Mouse (Mus musculus) heart, embryonic 14.5 days (tissue): Measurements from ENCODE around the gene Ptpn11. TPM values are rescaled to one million over a fixed set of nuclear protein-coding genes. Genes with fewer than 3 reads are reported as not detected.

Experiments used
- ATAC-seq: fragments of 200-750 bp; cut with Nextera tagmentation; 2 replicates; pipeline ENCODE4 v1.8.0; 2017; ENCODE audit warnings: low read depth, moderate TSS enrichment; ENCODE audit not compliant: insufficient number of reproducible peaks, insufficient read depth, low FRiP score
- H3K27ac ChIP-seq, 2 experiments: fragments of 200-500 bp in 1 of 2; fragments of 300-500 bp in 1 of 2; sonication (generic) in 1 of 2; replicated peaks in 1 of 2; 2 replicates each; pipeline ENCODE4 v1.5.1; 2012 to 2014; ENCODE audit warnings: low read depth in 2 of 2, low read length in 2 of 2, control low read depth in 1 of 2, mild to moderate bottlenecking in 1 of 2, mixed read lengths in 1 of 2; ENCODE audit not compliant: control insufficient read depth in 1 of 2, insufficient read depth in 1 of 2
- H3K27me3 ChIP-seq: fragments of 300-500 bp; sonication (generic); 2 replicates; pipeline ENCODE4 v1.6.1; 2014; ENCODE audit warnings: mild to moderate bottlenecking, low read length, control low read depth; ENCODE audit not compliant: control insufficient read depth, insufficient read depth
- H3K36me3 ChIP-seq: fragments of 300-500 bp; sonication (generic); 2 replicates; pipeline ENCODE4 v1.6.1; 2014; ENCODE audit warnings: mild to moderate bottlenecking, control low read depth, low read length, mixed read lengths; ENCODE audit not compliant: control insufficient read depth, insufficient read depth
- H3K4me1 ChIP-seq, 2 experiments: fragments of 200-500 bp in 1 of 2; fragments of 300-500 bp in 1 of 2; sonication (generic) in 1 of 2; 2 replicates each; pipeline ENCODE4 v1.6.1; 2012 to 2014; ENCODE audit warnings: low read length in 2 of 2, control low read depth in 1 of 2, mixed read lengths in 1 of 2; ENCODE audit not compliant: control insufficient read depth in 2 of 2, insufficient read depth in 2 of 2
- H3K4me2 ChIP-seq: fragments of 300-500 bp; sonication (generic); 2 replicates; pipeline ENCODE4 v1.6.1; 2014; ENCODE audit warnings: mild to moderate bottlenecking, low read length
- H3K4me3 ChIP-seq, 2 experiments: fragments of 200-500 bp in 1 of 2; fragments of 300-500 bp in 1 of 2; sonication (generic) in 1 of 2; 2 replicates each; pipeline ENCODE4 v1.5.1; 2012 to 2014; ENCODE audit warnings: low read length in 2 of 2, mild to moderate bottlenecking in 2 of 2, control low read depth in 1 of 2, low read depth in 1 of 2, moderate library complexity in 1 of 2; ENCODE audit not compliant: control insufficient read depth in 1 of 2, insufficient read depth in 1 of 2
- H3K9ac ChIP-seq: fragments of 300-500 bp; sonication (generic); 2 replicates; pipeline ENCODE4 v1.6.1; 2014; ENCODE audit warnings: mild to moderate bottlenecking, low read length
- H3K9me3 ChIP-seq: fragments of 300-500 bp; sonication (generic); 2 replicates; pipeline ENCODE4 v1.6.1; 2016; ENCODE audit warnings: low read length, control low read depth; ENCODE audit not compliant: control insufficient read depth
- WGBS: fragments of 180-500 bp; shearing (Covaris S2); extraction: QIAGEN DNeasy Blood & Tissue Kit; methylation state at CpG from one replicate; pipeline ENCODE4 v1.1.7; 2014; 5-methylcytosine and 5-hydroxymethylcytosine counted together
- polyA plus RNA-seq: library from polyadenylated mRNA; unstranded; fragments of >200 nt; fragmentation: Nextera tagmentation; extraction: Ambion mirVana; gene quantifications from 2 replicates; pipeline ENCODE4 v1.2.1, GENCODE M21; 2014

Gene Ptpn11
- polyA plus RNA-seq, 1 experiment from 2014 or later, result 25.6 TPM

DNA sequence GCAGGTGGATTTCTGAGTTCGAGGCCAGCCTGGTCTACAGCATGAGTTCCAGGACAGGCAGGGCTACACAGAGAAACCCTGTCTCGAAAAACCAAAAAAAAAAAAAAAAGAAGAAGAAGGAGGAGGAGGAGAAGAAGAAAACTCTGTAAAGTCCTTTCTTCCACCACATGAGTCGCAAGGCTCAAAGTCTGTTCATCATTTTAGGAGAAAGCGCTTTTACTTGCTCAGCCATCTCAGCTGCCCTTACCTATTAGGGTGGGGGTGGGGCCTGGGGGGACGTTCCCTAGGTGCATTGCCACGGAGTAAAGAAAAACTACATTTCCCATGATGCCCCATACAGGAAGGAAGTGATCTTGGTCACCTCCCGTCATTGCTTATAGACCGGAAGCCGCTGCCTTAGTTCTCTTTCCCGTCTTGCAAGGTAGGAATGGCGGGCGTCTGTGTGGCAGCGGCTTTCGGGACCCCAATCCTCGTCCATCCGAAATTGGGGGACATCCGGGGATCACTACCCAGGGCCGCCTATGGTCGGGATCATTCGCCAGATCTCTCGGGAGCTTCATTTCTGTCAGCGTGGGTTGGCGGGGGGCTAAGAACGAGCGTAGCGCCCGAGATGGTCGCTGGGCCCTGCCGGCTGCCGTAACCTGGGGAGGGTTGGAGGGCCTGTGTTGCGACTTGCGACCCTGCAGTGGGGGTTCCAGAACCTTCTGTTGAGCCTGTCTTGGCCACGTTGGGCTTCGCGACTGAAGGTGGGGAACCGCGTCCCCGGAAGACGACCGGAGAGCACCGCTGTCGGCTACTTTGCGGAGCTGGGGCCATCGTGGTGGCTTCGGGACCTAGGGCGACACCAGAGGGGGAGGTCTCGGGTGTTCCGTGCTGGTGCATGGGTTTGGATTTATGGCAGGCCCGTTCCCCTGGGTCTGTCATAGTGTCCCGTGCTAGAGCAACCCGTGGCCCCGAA is 13.2 kb upstream of the Ptpn11 start, which contains the start of gene Rpl6:
TSS of gene Rpl6 (plus strand) at position 350 of the 958 bp plus-strand sequence.
- H3K4me2 ChIP-seq, result peak within 1 kb of the TSS; percentile 84
- ATAC-seq, result peak; percentile 81
- H3K27me3 ChIP-seq, result no peaks in the 10 kb centered on the region
- peaks cover 41% of the 10 kb centered on the region for H3K36me3 ChIP-seq
- 2% methylated on average over 52 of the region's 52 CpGs for WGBS
- H3K4me3 ChIP-seq, result peak within 1 kb of the TSS; percentile 84 to 90
- peak within 1 kb of the TSS; percentile 59 to 73 for H3K27ac ChIP-seq
- peak within 1 kb of the TSS; percentile 99 for H3K9ac ChIP-seq
- H3K4me1 ChIP-seq, result peaks cover 6 to 18% of the 10 kb centered on the region in 2 experiments
- no peaks in the 10 kb centered on the region for H3K9me3 ChIP-seq

DNA sequence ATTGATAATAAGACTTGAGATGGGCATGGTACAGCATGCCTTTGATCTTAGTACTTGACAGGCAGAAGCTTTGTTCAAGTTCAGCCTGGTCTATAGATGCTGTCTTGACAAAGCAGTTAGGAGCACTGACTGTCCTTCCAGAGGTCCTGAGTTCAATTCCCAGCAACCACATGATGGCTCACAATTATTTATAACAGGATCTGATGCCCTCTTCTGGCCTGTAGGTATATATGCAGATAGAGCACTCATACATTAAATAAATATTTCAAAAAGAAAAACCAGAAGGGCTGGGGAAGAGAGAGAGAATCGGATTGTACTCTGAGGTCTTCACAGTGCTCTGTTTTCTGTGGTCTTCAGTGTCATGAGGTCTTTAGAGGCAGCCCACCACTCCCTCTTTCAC is 11.3 kb upstream of the Ptpn11 start:
- Histone ChIP-seq H3K27me3 (no peaks in the 10 kb centered on the region), H3K4me3 (no peak overlapping the region), H3K36me3 (peaks cover 21% of the 10 kb centered on the region), H3K27ac (no peak overlapping the region), H3K9ac (no peak overlapping the region), H3K9me3 (no peaks in the 10 kb centered on the region), H3K4me2 (no peak overlapping the region), H3K4me1 (peaks cover 6 to 16% of the 10 kb centered on the region in 2 experiments)
- 79% methylated on average over 1 of the region's 1 CpGs for WGBS
- no peak for ATAC-seq

DNA sequence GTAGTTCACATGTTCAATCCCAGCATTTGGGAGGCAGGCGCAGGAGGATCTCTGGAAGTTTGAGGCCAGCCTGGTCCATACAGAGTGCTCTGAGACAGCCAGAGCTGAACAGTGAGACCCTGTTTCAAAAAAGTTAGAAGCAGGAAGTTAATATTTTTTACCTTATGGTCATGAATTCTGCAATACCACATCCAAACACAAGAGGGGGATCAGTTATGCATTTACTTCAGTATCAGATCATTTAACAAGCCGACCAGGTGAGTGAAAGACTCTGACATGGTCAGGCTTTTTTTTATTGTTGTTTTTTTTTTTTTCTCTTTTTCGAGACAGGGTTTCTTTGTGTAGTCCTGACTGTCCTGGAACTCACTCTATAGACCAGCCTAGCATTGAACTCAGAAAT is 10.5 kb upstream of the Ptpn11 start:
- no peak overlapping the region for H3K4me2 ChIP-seq
- no peaks in the 10 kb centered on the region for H3K27me3 ChIP-seq
- H3K27ac ChIP-seq, result no peak overlapping the region
- H3K4me1 ChIP-seq, result peaks cover 6 to 13% of the 10 kb centered on the region in 2 experiments
- H3K9me3 ChIP-seq, result no peaks in the 10 kb centered on the region
- H3K4me3 ChIP-seq, result no peak overlapping the region
- H3K36me3 ChIP-seq, result peaks cover 14% of the 10 kb centered on the region
- no peak for ATAC-seq
- H3K9ac ChIP-seq, result no peak overlapping the region
- WGBS, result 55% methylated on average over 3 of the region's 3 CpGs

DNA sequence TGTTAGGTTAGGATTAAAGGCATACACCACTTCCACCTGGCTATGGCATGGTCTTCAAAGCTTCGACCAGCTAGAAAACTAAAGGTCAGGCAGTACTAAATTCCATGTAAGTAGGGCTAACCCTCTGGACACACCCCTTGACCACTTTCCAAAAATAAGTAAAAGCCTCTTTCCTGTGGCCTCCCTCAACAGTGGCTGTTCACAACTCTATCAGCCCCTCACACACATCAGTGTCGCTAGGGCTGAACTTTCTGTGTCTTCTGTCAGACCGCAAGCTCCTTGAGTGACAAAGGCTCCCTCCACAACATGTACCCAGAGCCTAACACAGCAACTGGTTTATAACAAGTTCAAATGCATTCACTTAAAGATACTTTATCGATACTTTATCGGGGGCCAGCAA is 7.2 kb upstream of the Ptpn11 start:
- no peak for ATAC-seq
- 63% methylated on average over 5 of the region's 5 CpGs for WGBS

DNA sequence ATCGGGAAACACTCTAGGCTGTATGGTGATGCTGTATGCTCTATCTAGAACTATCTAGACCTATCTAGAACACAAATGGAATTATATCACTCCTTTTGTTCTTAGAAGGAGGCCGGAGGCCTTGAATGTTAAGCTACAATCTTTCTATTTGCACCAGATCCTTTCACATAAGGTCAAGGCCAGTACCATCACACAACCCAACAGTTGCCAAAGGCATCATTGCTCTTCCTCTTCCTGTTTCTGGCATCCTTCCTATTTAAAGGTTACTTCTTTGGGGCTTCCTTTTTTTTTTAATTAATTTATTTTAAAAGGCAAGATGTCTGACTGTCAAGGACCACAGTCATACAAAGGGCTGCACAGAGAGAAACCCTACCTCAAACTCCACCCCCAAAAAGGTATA is 6.1 kb upstream of the Ptpn11 start:
- H3K36me3 ChIP-seq, result no peaks in the 10 kb centered on the region
- H3K27me3 ChIP-seq, result no peaks in the 10 kb centered on the region
- H3K9me3 ChIP-seq, result no peaks in the 10 kb centered on the region
- 72% methylated on average over 2 of the region's 2 CpGs for WGBS
- H3K4me2 ChIP-seq, result no peak overlapping the region
- no peaks in the 10 kb centered on the region for H3K4me1 ChIP-seq
- ATAC-seq, result no peak
- no peak overlapping the region for H3K4me3 ChIP-seq
- no peak overlapping the region for H3K9ac ChIP-seq
- no peak overlapping the region for H3K27ac ChIP-seq

More for the DNA sequence above, 7.2 kb upstream of the Ptpn11 start:
- Histone ChIP-seq H3K27me3 (no peaks in the 10 kb centered on the region), H3K36me3 (no peaks in the 10 kb centered on the region), H3K27ac (no peak overlapping the region), H3K4me1 (no peaks in the 10 kb centered on the region), H3K9me3 (no peaks in the 10 kb centered on the region), H3K9ac (no peak overlapping the region), H3K4me3 (no peak overlapping the region), H3K4me2 (no peak overlapping the region)

DNA sequence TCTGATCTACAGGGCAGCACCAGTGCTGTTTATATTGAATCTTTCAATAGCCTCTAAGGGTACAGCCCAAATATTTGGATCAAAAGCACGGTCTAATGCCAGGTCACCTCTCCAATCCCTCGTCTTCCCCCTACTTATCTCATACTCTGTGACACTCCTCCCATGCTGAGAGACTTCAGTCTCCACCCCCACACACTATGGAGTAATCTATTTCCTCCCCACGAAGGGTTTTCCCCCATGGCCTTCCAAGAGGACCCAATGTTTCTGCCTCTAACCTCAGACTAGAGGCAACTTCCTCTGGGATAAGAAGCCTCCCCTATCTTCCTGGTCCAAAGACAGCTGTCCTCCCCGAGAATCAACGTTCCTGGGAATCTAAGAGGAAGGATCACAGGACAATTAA is 5.6 kb upstream of the Ptpn11 start:
- WGBS, result 31% methylated on average over 5 of the region's 5 CpGs

DNA sequence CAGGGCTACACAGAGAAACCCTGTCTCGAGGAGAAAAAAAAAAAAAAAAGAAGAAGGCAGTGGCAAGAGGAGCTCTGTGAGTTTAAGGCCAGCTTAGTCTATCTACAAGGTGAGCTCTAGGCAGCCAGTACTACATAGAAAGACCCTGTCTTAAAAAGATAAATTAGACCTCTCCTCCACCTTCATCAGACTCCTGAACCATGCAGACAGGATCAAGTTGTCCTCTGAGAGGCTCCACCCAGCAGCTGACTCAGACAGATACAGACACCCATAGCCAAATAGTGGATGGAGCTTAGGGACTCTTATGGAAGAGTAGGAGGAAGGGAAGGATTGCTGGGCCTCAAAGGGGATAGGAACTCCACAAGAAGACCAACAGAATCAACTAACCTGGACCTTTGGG is 3.0 kb upstream of the Ptpn11 start:
- H3K4me3 ChIP-seq, result no peak overlapping the region
- H3K9ac ChIP-seq, result no peak overlapping the region
- no peak overlapping the region for H3K4me2 ChIP-seq
- no peaks in the 10 kb centered on the region for H3K9me3 ChIP-seq
- no peak overlapping the region for H3K27ac ChIP-seq
- H3K36me3 ChIP-seq, result no peaks in the 10 kb centered on the region
- ATAC-seq, result no peak
- no peaks in the 10 kb centered on the region for H3K27me3 ChIP-seq
- 8% methylated on average over 1 of the region's 1 CpGs for WGBS
- H3K4me1 ChIP-seq, result peaks cover 2 to 14% of the 10 kb centered on the region in 2 experiments

More for the DNA sequence above, 5.6 kb upstream of the Ptpn11 start:
- no peak overlapping the region for H3K4me3 ChIP-seq
- no peak overlapping the region for H3K4me2 ChIP-seq
- H3K9ac ChIP-seq, result no peak overlapping the region
- no peaks in the 10 kb centered on the region for H3K9me3 ChIP-seq
- no peak overlapping the region for H3K27ac ChIP-seq
- H3K4me1 ChIP-seq, result peaks cover 0 to under 1% of the 10 kb centered on the region in 2 experiments; a peak in 1 of 4 replicates
- H3K36me3 ChIP-seq, result no peaks in the 10 kb centered on the region
- ATAC-seq, result no peak
- no peaks in the 10 kb centered on the region for H3K27me3 ChIP-seq
